Mouse (Mus musculus): ENCODE results near the gene Brip1. TPM values are rescaled to one million over a fixed set of nuclear protein-coding genes. Genes with fewer than 3 reads are reported as not detected.

The Brip1 gene
- polyA plus RNA-seq, 1 experiment from 2014 or later = 3.8 TPM

DNA sequence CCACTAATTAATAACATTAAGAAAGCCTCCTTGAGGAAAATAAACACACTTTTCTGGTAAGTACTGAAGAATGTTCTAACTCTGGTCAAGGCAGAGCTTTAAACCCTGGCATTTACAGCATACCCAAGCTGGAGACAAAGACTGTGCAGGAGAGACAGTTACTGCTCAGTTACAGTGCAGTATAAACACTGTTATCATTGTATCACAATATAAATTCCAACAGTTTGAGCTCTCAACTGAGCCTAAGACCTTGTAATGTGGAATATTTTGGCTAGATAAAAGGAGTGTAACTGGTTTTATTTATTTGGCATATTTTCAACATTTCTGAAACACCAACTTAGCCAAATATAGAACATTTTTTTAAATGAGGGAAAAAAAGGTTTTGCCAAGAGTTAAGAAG is 112.2 kb downstream of the Brip1 start:
- ATAC-seq (replicated peaks; ENCODE audit: low FRiP score, low read depth) = no peak
- no peak overlapping the region for H3K27ac ChIP-seq
- no peaks in the 10 kb centered on the region for H3K36me3 ChIP-seq (ENCODE audit: insufficient read depth, low read length)
- no peaks in the 10 kb centered on the region for H3K4me1 ChIP-seq (replicated peaks; ENCODE audit: insufficient read depth, low read length)
- H3K9me3 ChIP-seq (replicated peaks; ENCODE audit: low read length) = no peaks in the 10 kb centered on the region
- no peak for DNase-seq (ENCODE audit: low spot score)
- H3K4me3 ChIP-seq (replicated peaks; ENCODE audit: low read depth, low read length) = no peak overlapping the region
- no peak overlapping the region for H3K4me2 ChIP-seq (ENCODE audit: low read length)
- no peak overlapping the region for H3K9ac ChIP-seq (ENCODE audit: low read depth, low read length)
- TF ChIP-seq CTCF (IDR thresholded peaks at IDR 0.05; ENCODE audit: low read depth) = no peak
- H3K27me3 ChIP-seq (ENCODE audit: insufficient read depth, low read length) = no peaks in the 10 kb centered on the region

DNA sequence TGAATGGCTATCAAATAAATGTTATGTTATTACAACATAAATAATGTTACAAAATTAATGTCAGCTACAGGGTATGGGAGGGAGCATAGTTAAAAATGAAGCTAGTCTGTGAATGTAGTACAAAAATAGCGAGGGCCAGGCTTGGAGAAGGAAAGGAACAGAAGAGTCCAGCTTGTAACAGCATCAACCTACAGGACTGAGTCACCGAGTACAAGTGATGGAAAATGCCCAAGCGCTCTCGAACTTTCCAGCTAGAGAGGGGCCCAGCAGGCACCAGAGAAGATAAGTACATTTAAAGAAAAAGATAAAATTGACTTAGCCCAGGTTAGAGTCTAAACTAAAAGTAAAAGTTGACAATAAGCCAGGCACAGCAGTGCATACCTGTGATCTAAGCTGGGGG is 116.5 kb downstream of the Brip1 start:
- Histone ChIP-seq H3K4me3 (replicated peaks; ENCODE audit: low read depth, low read length) (no peak overlapping the region), H3K27me3 (ENCODE audit: insufficient read depth, low read length) (no peaks in the 10 kb centered on the region), H3K4me2 (ENCODE audit: low read length) (no peak overlapping the region), H3K9me3 (replicated peaks; ENCODE audit: low read length) (no peaks in the 10 kb centered on the region), H3K36me3 (ENCODE audit: insufficient read depth, low read length) (no peaks in the 10 kb centered on the region), H3K9ac (ENCODE audit: low read depth, low read length) (no peak overlapping the region), H3K27ac (no peak overlapping the region), H3K4me1 (replicated peaks; ENCODE audit: insufficient read depth, low read length) (no peaks in the 10 kb centered on the region)
- ATAC-seq (replicated peaks; ENCODE audit: low FRiP score, low read depth) (no peak), DNase-seq (ENCODE audit: low spot score) (no peak)
- WGBS = 85% methylated on average over 4 of the region's 4 CpGs
- TF ChIP-seq CTCF (IDR thresholded peaks at IDR 0.05; ENCODE audit: low read depth) = no peak

DNA sequence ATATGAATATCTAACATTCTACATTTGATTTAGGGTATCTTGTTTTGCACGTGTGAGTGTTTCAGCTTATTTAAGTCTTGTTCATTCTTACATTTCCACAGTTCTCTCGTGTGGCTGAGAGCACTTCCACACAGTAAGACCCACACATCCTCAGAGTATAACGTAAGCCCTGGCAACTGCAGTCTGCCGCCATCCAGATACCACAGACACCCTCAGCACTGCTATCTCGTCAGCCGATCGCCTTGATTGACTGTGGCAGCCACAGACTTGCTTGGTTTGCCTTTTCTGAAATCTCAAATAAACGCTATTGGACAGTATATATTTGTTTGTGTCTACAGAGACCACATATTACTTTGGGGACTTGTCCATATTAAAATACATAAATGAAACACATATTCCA is 123.0 kb downstream of the Brip1 start:
- Histone ChIP-seq H3K9ac (ENCODE audit: low read depth, low read length) (no peak overlapping the region), H3K4me1 (replicated peaks; ENCODE audit: insufficient read depth, low read length) (no peaks in the 10 kb centered on the region), H3K27ac (no peak overlapping the region), H3K4me2 (ENCODE audit: low read length) (no peak overlapping the region), H3K4me3 (replicated peaks; ENCODE audit: low read depth, low read length) (no peak overlapping the region), H3K36me3 (ENCODE audit: insufficient read depth, low read length) (no peaks in the 10 kb centered on the region), H3K27me3 (ENCODE audit: insufficient read depth, low read length) (no peaks in the 10 kb centered on the region), H3K9me3 (replicated peaks; ENCODE audit: low read length) (no peaks in the 10 kb centered on the region)
- TF ChIP-seq CTCF (IDR thresholded peaks at IDR 0.05; ENCODE audit: low read depth) = no peak
- DNase-seq (ENCODE audit: low spot score) (no peak), ATAC-seq (replicated peaks; ENCODE audit: low FRiP score, low read depth) (no peak)
- WGBS = 90% methylated on average over 8 of the region's 8 CpGs

DNA sequence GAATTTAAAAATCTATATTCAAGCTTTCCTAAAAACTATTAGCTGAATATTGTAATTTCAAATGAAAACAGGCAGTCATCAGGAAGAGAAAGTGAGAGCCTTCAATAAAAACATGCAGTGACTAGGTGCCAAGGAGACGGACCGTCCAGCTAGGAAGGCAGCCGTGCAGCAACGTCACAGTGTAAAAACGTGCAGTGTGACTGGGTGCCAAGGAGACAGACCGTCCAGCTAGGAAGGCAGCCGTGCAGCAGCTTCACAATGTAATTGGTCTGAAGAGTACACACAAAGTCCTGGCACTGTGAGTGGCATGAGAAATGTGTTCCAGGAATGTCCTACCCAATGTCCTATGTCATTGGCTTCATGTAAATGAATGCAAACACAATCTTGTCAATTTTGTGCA is 124.0 kb downstream of the Brip1 start:
- Histone ChIP-seq H3K9ac (ENCODE audit: low read depth, low read length) (no peak overlapping the region), H3K4me3 (replicated peaks; ENCODE audit: low read depth, low read length) (no peak overlapping the region), H3K36me3 (ENCODE audit: insufficient read depth, low read length) (0 out of 2 replicates have a peak, but pooled peaks cover under 1% of the 10 kb centered on the region), H3K27me3 (ENCODE audit: insufficient read depth, low read length) (no peaks in the 10 kb centered on the region), H3K4me2 (ENCODE audit: low read length) (no peak overlapping the region), H3K27ac (no peak overlapping the region), H3K4me1 (replicated peaks; ENCODE audit: insufficient read depth, low read length) (no peaks in the 10 kb centered on the region), H3K9me3 (replicated peaks; ENCODE audit: low read length) (no peaks in the 10 kb centered on the region)
- DNase-seq (ENCODE audit: low spot score) = no peak
- 84% methylated on average over 7 of the region's 7 CpGs for WGBS
- no peak for ATAC-seq (replicated peaks; ENCODE audit: low FRiP score, low read depth)
- no peak for TF ChIP-seq CTCF (IDR thresholded peaks at IDR 0.05; ENCODE audit: low read depth)

DNA sequence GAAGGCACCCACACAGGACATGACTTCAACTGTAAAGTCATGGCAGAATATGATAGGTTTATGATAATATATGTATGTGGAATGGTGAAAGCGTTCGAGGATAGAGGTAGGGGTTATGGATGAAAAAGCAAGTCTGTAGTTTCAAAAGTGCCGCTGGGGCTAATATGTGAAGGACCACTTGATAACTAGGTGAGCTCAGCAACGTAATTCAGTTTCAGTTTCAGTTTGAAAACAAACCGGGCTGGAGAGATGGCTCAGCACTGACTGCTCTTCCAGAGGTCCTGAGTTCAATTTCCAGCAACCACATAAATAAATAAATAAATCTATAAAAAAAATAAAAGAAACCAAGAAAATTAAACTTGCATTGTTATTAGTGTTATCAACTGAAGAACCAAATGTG is 124.6 kb downstream of the Brip1 start:
- H3K27ac ChIP-seq = no peak overlapping the region
- H3K4me2 ChIP-seq (ENCODE audit: low read length) = no peak overlapping the region
- no peak for TF ChIP-seq CTCF (IDR thresholded peaks at IDR 0.05; ENCODE audit: low read depth)
- H3K36me3 ChIP-seq (ENCODE audit: insufficient read depth, low read length) = 0 out of 2 replicates have a peak, but pooled peaks cover 3% of the 10 kb centered on the region
- 91% methylated on average over 5 of the region's 5 CpGs for WGBS
- H3K27me3 ChIP-seq (ENCODE audit: insufficient read depth, low read length) = no peaks in the 10 kb centered on the region
- DNase-seq (ENCODE audit: low spot score) (no peak), ATAC-seq (replicated peaks; ENCODE audit: low FRiP score, low read depth) (no peak)
- no peaks in the 10 kb centered on the region for H3K9me3 ChIP-seq (replicated peaks; ENCODE audit: low read length)
- no peak overlapping the region for H3K4me3 ChIP-seq (replicated peaks; ENCODE audit: low read depth, low read length)
- no peak overlapping the region for H3K9ac ChIP-seq (ENCODE audit: low read depth, low read length)
- H3K4me1 ChIP-seq (replicated peaks; ENCODE audit: insufficient read depth, low read length) = no peaks in the 10 kb centered on the region

DNA sequence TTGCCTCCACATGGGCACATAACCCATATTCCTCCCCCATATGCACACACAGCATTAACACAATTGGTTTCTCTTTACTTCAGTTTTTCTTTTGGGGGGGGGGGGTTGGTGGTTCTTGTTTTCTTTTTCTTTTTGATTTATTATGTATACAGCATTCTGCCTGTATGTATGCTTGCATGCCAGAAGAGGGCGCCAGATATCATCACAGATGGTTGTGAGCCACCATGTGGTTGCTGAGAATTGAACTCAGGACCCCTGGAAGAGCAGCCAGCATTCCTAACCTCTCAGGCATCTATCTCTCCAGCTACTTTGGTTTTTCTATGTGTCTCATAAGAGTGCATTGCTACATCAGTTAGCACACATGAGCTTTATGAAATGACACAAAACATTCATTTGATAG is 125.6 kb downstream of the Brip1 start:
- Histone ChIP-seq H3K4me1 (replicated peaks; ENCODE audit: insufficient read depth, low read length) (no peaks in the 10 kb centered on the region), H3K4me3 (replicated peaks; ENCODE audit: low read depth, low read length) (no peak overlapping the region), H3K9me3 (replicated peaks; ENCODE audit: low read length) (no peaks in the 10 kb centered on the region), H3K27ac (no peak overlapping the region), H3K36me3 (ENCODE audit: insufficient read depth, low read length) (0 out of 2 replicates have a peak, but pooled peaks cover 3% of the 10 kb centered on the region), H3K27me3 (ENCODE audit: insufficient read depth, low read length) (no peaks in the 10 kb centered on the region), H3K9ac (ENCODE audit: low read depth, low read length) (no peak overlapping the region), H3K4me2 (ENCODE audit: low read length) (no peak overlapping the region)
- WGBS = 88% methylated on average over 1 of the region's 1 CpGs
- ATAC-seq (replicated peaks; ENCODE audit: low FRiP score, low read depth) (no peak), DNase-seq (ENCODE audit: low spot score) (no peak)
- TF ChIP-seq CTCF (IDR thresholded peaks at IDR 0.05; ENCODE audit: low read depth) = peak; percentile 39; the same call in 1 of the 2 replicates

DNA sequence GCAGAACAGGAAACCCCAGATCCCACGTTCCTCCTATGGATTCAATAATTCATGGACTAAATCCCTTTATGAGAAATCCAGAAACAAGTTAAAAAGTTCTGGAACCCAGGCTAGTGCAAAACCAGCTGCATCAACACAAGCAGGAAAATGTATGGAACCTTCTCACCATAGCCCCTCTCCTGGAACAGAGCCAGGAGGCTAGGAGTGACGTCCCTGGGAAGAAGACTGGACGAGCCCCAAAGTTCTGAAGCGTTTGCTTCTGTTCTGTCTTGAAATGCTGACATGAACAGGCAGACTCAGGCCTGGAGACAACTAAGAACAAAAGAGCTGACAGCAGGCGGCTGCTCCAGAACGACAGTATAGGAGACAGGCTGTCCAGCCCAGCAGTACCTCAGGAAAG is 132.3 kb downstream of the Brip1 start:
- no peak for TF ChIP-seq CTCF (IDR thresholded peaks at IDR 0.05; ENCODE audit: low read depth)
- ATAC-seq (replicated peaks; ENCODE audit: low FRiP score, low read depth) = no peak
- 47% methylated on average over 6 of the region's 6 CpGs for WGBS

More for the DNA sequence above, 132.3 kb downstream of the Brip1 start:
- no peak overlapping the region for H3K27ac ChIP-seq
- H3K9me3 ChIP-seq (replicated peaks; ENCODE audit: low read length) = no peaks in the 10 kb centered on the region
- H3K4me3 ChIP-seq (replicated peaks; ENCODE audit: low read depth, low read length) = no peak overlapping the region
- DNase-seq (ENCODE audit: low spot score) = peak; percentile 18
- no peak overlapping the region for H3K4me2 ChIP-seq (ENCODE audit: low read length)
- H3K36me3 ChIP-seq (ENCODE audit: insufficient read depth, low read length) = 0 out of 2 replicates have a peak, but pooled peaks cover 3% of the 10 kb centered on the region
- no peak overlapping the region for H3K9ac ChIP-seq (ENCODE audit: low read depth, low read length)
- no peaks in the 10 kb centered on the region for H3K27me3 ChIP-seq (ENCODE audit: insufficient read depth, low read length)
- no peaks in the 10 kb centered on the region for H3K4me1 ChIP-seq (replicated peaks; ENCODE audit: insufficient read depth, low read length)
